Mouse (Mus musculus) liver, embryonic 14.5 days (tissue): ENCODE measurements around the gene Capn11. TPM values are rescaled to one million over a fixed set of nuclear protein-coding genes. Genes with fewer than 3 reads are reported as not detected.

Experiments used
- ATAC-seq: fragments of 200-750 bp; cut with Nextera tagmentation; 2 replicates; pipeline ENCODE4 v1.8.0; 2017; ENCODE audit warnings: moderate number of reproducible peaks, mild to moderate bottlenecking, moderate library complexity; ENCODE audit not compliant: insufficient read depth
- DNase-seq, 3 experiments: peaks; one replicate each; pipeline ENCODE4 v3.0.0-alpha.2; 2012 to 2013; ENCODE audit warnings: low read depth in 3 of 3, low spot score in 3 of 3
- H3K27ac ChIP-seq: fragments of 300-500 bp; sonication (generic); 2 replicates; pipeline ENCODE4 v1.5.1; 2014; ENCODE audit warnings: moderate library complexity, mild to moderate bottlenecking, control low read depth, inconsistent platforms
- H3K27me3 ChIP-seq: fragments of 300-500 bp; sonication (generic); 2 replicates; pipeline ENCODE4 v1.6.1; 2014; ENCODE audit warnings: mild to moderate bottlenecking, low read length, moderate library complexity; ENCODE audit not compliant: control insufficient read depth, insufficient read depth
- H3K36me3 ChIP-seq: fragments of 300-500 bp; sonication (generic); replicated peaks from 2 replicates; pipeline ENCODE4 v1.6.1; 2014; ENCODE audit warnings: low read depth; ENCODE audit not compliant: control insufficient read depth, insufficient read depth
- H3K4me1 ChIP-seq, 2 experiments: fragments of 200-500 bp in 1 of 2; fragments of 300-500 bp in 1 of 2; sonication (generic) in 1 of 2; replicated peaks; 2 replicates each; pipeline ENCODE4 v1.6.1; 2012 to 2014; ENCODE audit warnings: antibody characterized with exemption in 1 of 2, inconsistent platforms in 1 of 2, low read length in 1 of 2; ENCODE audit not compliant: control insufficient read depth in 2 of 2, insufficient read depth in 2 of 2
- H3K4me2 ChIP-seq: fragments of 300-500 bp; sonication (generic); 2 replicates; pipeline ENCODE4 v1.6.1; 2014; ENCODE audit warnings: low read depth, mild to moderate bottlenecking, control low read depth, moderate library complexity
- H3K4me3 ChIP-seq, 2 experiments: fragments of 200-500 bp in 1 of 2; fragments of 300-500 bp in 1 of 2; sonication (generic) in 1 of 2; 2 replicates each; pipeline ENCODE4 v1.5.1; 2012 to 2014; ENCODE audit warnings: low read depth in 2 of 2, low read length in 2 of 2, mild to moderate bottlenecking in 2 of 2, control low read depth in 1 of 2, inconsistent platforms in 1 of 2, moderate library complexity in 1 of 2; ENCODE audit not compliant: insufficient read depth in 1 of 2
- H3K9ac ChIP-seq: fragments of 300-500 bp; sonication (generic); replicated peaks from 2 replicates; pipeline ENCODE4 v1.6.1; 2014; ENCODE audit warnings: mild to moderate bottlenecking, control low read depth, moderate library complexity
- H3K9me3 ChIP-seq: fragments of 300-500 bp; sonication (generic); 2 replicates; pipeline ENCODE4 v1.6.1; 2016; ENCODE audit warnings: low read length, mixed read lengths; ENCODE audit not compliant: control insufficient read depth
- CTCF ChIP-seq: IDR thresholded peaks from 2 replicates; pipeline ENCODE4 v1.5.1; 2016; ENCODE audit warnings: antibody characterized with exemption, low read depth, control low read depth
- EP300 ChIP-seq: IDR thresholded peaks from 2 replicates; pipeline ENCODE4 v1.6.1; 2016; ENCODE audit warnings: antibody characterized with exemption, low read depth
- WGBS: fragments of 180-500 bp; shearing (Covaris S2); extraction: QIAGEN DNeasy Blood & Tissue Kit; methylation state at CpG from one replicate; pipeline ENCODE4 v1.1.7; 2014; ENCODE audit not compliant: insufficient replicate concordance; 5-methylcytosine and 5-hydroxymethylcytosine counted together
- polyA plus RNA-seq, 2 experiments: library from polyadenylated mRNA; depleted of rRNA in 1 of 2; stranded (reverse) in 1 of 2; unstranded in 1 of 2; fragments of >200 nt; fragmentation: Nextera tagmentation in 1 of 2; extraction: Ambion mirVana in 1 of 2; gene quantifications; 2 replicates each; pipeline versions ENCODE4 v1.2.1 to v1.2.3; 2012 to 2014

The Capn11 gene
- polyA plus RNA-seq, 2 experiments = not detected

GRCm38 (mm10) chr17:45582715-45583355 lies 76.3 kb downstream of the Capn11 start:
- no peaks in the 10 kb centered on the region; the same call in 1 of the 2 replicates for H3K9me3 ChIP-seq
- no peaks in the 10 kb centered on the region for H3K27me3 ChIP-seq
- ATAC-seq (peak; percentile 58), DNase-seq (peak in 1 of 3 experiments; percentile 44)
- no peak overlapping the region for H3K4me3 ChIP-seq
- H3K9ac ChIP-seq = no peak overlapping the region
- TF ChIP-seq EP300 (no peak), CTCF (peak; percentile 93)
- peak overlapping the region; percentile 80 for H3K27ac ChIP-seq
- H3K36me3 ChIP-seq = peaks cover 39% of the 10 kb centered on the region
- H3K4me2 ChIP-seq = peak overlapping the region; percentile 51
- peaks cover 24 to 32% of the 10 kb centered on the region in 2 experiments for H3K4me1 ChIP-seq
- 43% methylated on average over 6 of the region's 6 CpGs for WGBS

GRCm38 (mm10) chr17:45582188-45582587 lies 76.9 kb downstream of the Capn11 start:
- Histone ChIP-seq H3K27me3 (no peaks in the 10 kb centered on the region), H3K36me3 (peaks cover 34% of the 10 kb centered on the region), H3K4me1 (peaks cover 24 to 32% of the 10 kb centered on the region in 2 experiments), H3K4me2 (peak overlapping the region; percentile 51), H3K9me3 (no peaks in the 10 kb centered on the region; the same call in 1 of the 2 replicates), H3K27ac (peak overlapping the region; percentile 80), H3K9ac (0 out of 2 replicates have a peak overlapping the region, but pooled peaks have one; percentile 7), H3K4me3 (no peak overlapping the region)
- no peak for TF ChIP-seq CTCF
- peak; percentile 74 for TF ChIP-seq EP300
- 33% methylated on average over 6 of the region's 6 CpGs for WGBS
- DNase-seq (peak in 2 of 3 experiments; percentile 69 to 74), ATAC-seq (peak; percentile 72)

GRCm38 (mm10) chr17:45581567-45581983 lies 77.5 kb downstream of the Capn11 start:
- DNase-seq (peak; percentile 75 to 80 (median 77)), ATAC-seq (peak; percentile 40; the same call in 1 of the 2 replicates)
- Histone ChIP-seq H3K9ac (no peak overlapping the region; the same call in 1 of the 2 replicates), H3K36me3 (peaks cover 28% of the 10 kb centered on the region), H3K4me3 (no peak overlapping the region), H3K27ac (peak overlapping the region; percentile 80), H3K9me3 (no peaks in the 10 kb centered on the region), H3K4me2 (peak overlapping the region; percentile 51), H3K27me3 (no peaks in the 10 kb centered on the region), H3K4me1 (peaks cover 24 to 32% of the 10 kb centered on the region in 2 experiments)
- 3% methylated on average over 2 of the region's 2 CpGs for WGBS
- TF ChIP-seq EP300 (no peak), CTCF (peak; percentile 95)

GRCm38 (mm10) chr17:45580958-45581477 lies 78.1 kb downstream of the Capn11 start:
- Histone ChIP-seq H3K27me3 (no peaks in the 10 kb centered on the region), H3K4me3 (no peak overlapping the region), H3K27ac (peak overlapping the region; percentile 80), H3K4me2 (peak overlapping the region; percentile 51), H3K36me3 (peaks cover 22% of the 10 kb centered on the region), H3K9me3 (no peaks in the 10 kb centered on the region), H3K9ac (no peak overlapping the region; the same call in 1 of the 2 replicates), H3K4me1 (peaks cover 24 to 32% of the 10 kb centered on the region in 2 experiments)
- TF ChIP-seq EP300 (no peak), CTCF (no peak)
- 35% methylated on average over 12 of the region's 12 CpGs for WGBS
- DNase-seq (no peak), ATAC-seq (no peak)

Other genes starting within 250 kb of the Capn11 start
- 8.1 and 15.0 TPM in 2 replicates for gene Cdc5l, start 225.6 kb downstream of the Capn11 start, polyA plus RNA-seq (2012; rRNA removed)
- gene Cdc5l, start 225.6 kb downstream of the Capn11 start, polyA plus RNA-seq (2014; fragmentation: Nextera tagmentation; extraction: Ambion mirVana) = 26.9 and 28.6 TPM in 2 replicates
- gene Spats1, start 183.9 kb downstream of the Capn11 start, polyA plus RNA-seq (2012; rRNA removed) = 0.06 TPM in 1 of 2 replicates, not detected in the other
- gene Spats1, start 183.9 kb downstream of the Capn11 start, polyA plus RNA-seq (2014; fragmentation: Nextera tagmentation; extraction: Ambion mirVana) = 0.06 TPM in 1 of 2 replicates, not detected in the other
- 4.6 TPM in 2 replicates for gene Aars2, start 152.5 kb downstream of the Capn11 start, polyA plus RNA-seq (2012; rRNA removed)
- gene Aars2, start 152.5 kb downstream of the Capn11 start, polyA plus RNA-seq (2014; fragmentation: Nextera tagmentation; extraction: Ambion mirVana) = 3.3 and 4.0 TPM in 2 replicates
- not detected in 2 replicates for gene Tcte1, start 135.9 kb downstream of the Capn11 start, polyA plus RNA-seq (2012; rRNA removed)
- gene Tcte1, start 135.9 kb downstream of the Capn11 start, polyA plus RNA-seq (2014; fragmentation: Nextera tagmentation; extraction: Ambion mirVana) = not detected in 2 replicates
- 0.08 and 0.13 TPM in 2 replicates for gene Tmem151b, start 109.6 kb downstream of the Capn11 start, polyA plus RNA-seq (2012; rRNA removed)
- gene Tmem151b, start 109.6 kb downstream of the Capn11 start, polyA plus RNA-seq (2014; fragmentation: Nextera tagmentation; extraction: Ambion mirVana) = 0.06 TPM in 1 of 2 replicates, not detected in the other
- gene Nfkbie, start 103.6 kb downstream of the Capn11 start, polyA plus RNA-seq (2012; rRNA removed) = 0.62 and 0.65 TPM in 2 replicates
- 0.66 TPM in 2 replicates for gene Nfkbie, start 103.6 kb downstream of the Capn11 start, polyA plus RNA-seq (2014; fragmentation: Nextera tagmentation; extraction: Ambion mirVana)
- 27.6 and 29.9 TPM in 2 replicates for gene Slc35b2, start 95.5 kb downstream of the Capn11 start, polyA plus RNA-seq (2012; rRNA removed)
- 44.8 and 46.4 TPM in 2 replicates for gene Slc35b2, start 95.5 kb downstream of the Capn11 start, polyA plus RNA-seq (2014; fragmentation: Nextera tagmentation; extraction: Ambion mirVana)
- 287 and 369 TPM in 2 replicates for gene Hsp90ab1, start 86.1 kb downstream of the Capn11 start, polyA plus RNA-seq (2012; rRNA removed)
- 531 and 582 TPM in 2 replicates for gene Hsp90ab1, start 86.1 kb downstream of the Capn11 start, polyA plus RNA-seq (2014; fragmentation: Nextera tagmentation; extraction: Ambion mirVana)
- gene Slc29a1, start 59.7 kb downstream of the Capn11 start, polyA plus RNA-seq (2012; rRNA removed) = 152 and 218 TPM in 2 replicates
- 177 and 188 TPM in 2 replicates for gene Slc29a1, start 59.7 kb downstream of the Capn11 start, polyA plus RNA-seq (2014; fragmentation: Nextera tagmentation; extraction: Ambion mirVana)
- 0.10 TPM in 1 of 2 replicates, not detected in the other for gene Mymx, start 57.2 kb downstream of the Capn11 start, polyA plus RNA-seq (2012; rRNA removed)
- not detected in 2 replicates for gene Mymx, start 57.2 kb downstream of the Capn11 start, polyA plus RNA-seq (2014; fragmentation: Nextera tagmentation; extraction: Ambion mirVana)
- gene Mrpl14, start 27.0 kb upstream of the Capn11 start, polyA plus RNA-seq (2012; rRNA removed) = 60.8 and 82.6 TPM in 2 replicates
- 142 and 148 TPM in 2 replicates for gene Mrpl14, start 27.0 kb upstream of the Capn11 start, polyA plus RNA-seq (2014; fragmentation: Nextera tagmentation; extraction: Ambion mirVana)
- 10.4 and 11.0 TPM in 2 replicates for gene Tmem63b, start 27.6 kb upstream of the Capn11 start, polyA plus RNA-seq (2012; rRNA removed)
- gene Tmem63b, start 27.6 kb upstream of the Capn11 start, polyA plus RNA-seq (2014; fragmentation: Nextera tagmentation; extraction: Ambion mirVana) = 4.1 and 5.4 TPM in 2 replicates
- not detected in 2 replicates for gene 1600014C23Rik, start 74.5 kb upstream of the Capn11 start, polyA plus RNA-seq (2012; rRNA removed)
- not detected in 2 replicates for gene 1600014C23Rik, start 74.5 kb upstream of the Capn11 start, polyA plus RNA-seq (2014; fragmentation: Nextera tagmentation; extraction: Ambion mirVana)